Mouse (Mus musculus): ENCODE measurements around the gene Lamp3. TPM values are rescaled to one million over a fixed set of nuclear protein-coding genes. Genes with fewer than 3 reads are reported as not detected.
A peak's percentile ranks its signal among the peaks of the same experiment; 100 is the strongest.
"Not testable (repeated sequence)": the region's sequence is repeated elsewhere in the genome, so short reads cannot be mapped to it uniquely, and the experiment has no call there.

Gene Lamp3
- polyA plus RNA-seq (2015; fragmentation: Nextera tagmentation; extraction: Ambion mirVana) = not detected in 2 replicates

DNA sequence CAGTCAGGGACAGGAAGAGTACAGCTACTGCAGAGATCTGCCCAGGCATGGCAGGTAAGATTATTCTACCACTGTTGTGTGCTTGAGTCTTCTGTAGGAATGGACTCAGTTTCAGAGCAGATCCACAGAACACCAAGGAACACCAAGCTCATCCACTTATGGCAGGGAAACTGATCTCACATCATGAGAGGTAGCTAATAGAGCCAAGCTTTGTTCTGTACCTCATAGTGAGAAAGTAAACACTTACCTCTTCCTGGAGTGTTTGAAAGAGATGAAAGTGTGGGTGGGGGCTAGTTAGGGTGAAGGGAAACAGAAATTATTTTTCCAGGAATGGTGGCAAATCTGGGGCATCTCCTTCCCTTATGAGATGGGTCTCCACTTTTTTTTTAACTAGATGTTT lies at the start of gene Lamp3:
TSS of gene Lamp3 (minus strand) at position 160 of the 400 bp plus-strand sequence.
- no peaks in the 10 kb centered on the region for H3K27me3 ChIP-seq (replicated peaks; ENCODE audit: control insufficient read depth, insufficient read depth, low read length)
- TF ChIP-seq CTCF (IDR thresholded peaks at IDR 0.05; ENCODE audit: low read depth) = no peak
- no peak within 1 kb of the TSS for H3K27ac ChIP-seq (ENCODE audit: low read depth, low read length)
- no peaks in the 10 kb centered on the region for H3K4me1 ChIP-seq (replicated peaks; ENCODE audit: control insufficient read depth, insufficient read depth, low read length)
- no peaks in the 10 kb centered on the region for H3K36me3 ChIP-seq (ENCODE audit: control insufficient read depth, insufficient read depth)
- no peaks in the 10 kb centered on the region for H3K9me3 ChIP-seq (ENCODE audit: control insufficient read depth)
- no peak within 1 kb of the TSS for H3K4me3 ChIP-seq (ENCODE audit: low read depth, low read length)
- no peak for ATAC-seq
- H3K4me2 ChIP-seq (replicated peaks; ENCODE audit: low read depth) = no peak within 1 kb of the TSS
- no peak within 1 kb of the TSS for H3K9ac ChIP-seq (ENCODE audit: low read depth, low read length)

DNA sequence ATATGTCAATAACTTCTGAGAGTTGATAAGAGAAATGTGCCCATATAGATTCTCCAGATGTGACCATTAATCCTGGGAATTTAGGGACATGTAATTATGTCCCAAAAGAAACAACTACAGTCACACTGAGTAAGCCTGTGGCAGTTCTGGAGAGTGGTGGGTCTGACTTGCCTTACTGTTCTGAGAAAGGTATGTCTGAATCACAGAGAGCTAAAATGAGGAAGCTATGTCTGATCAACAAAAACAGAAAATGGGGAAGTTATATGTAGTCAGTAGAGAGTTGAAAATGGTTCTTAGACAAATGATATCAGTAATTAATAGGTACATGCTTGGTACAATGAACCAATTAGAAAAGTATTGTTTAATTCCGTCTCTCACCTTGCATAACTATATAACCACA lies 26.7 kb upstream of the Lamp3 start:
- no peaks in the 10 kb centered on the region for H3K36me3 ChIP-seq (ENCODE audit: control insufficient read depth, insufficient read depth)
- no peak overlapping the region for H3K4me3 ChIP-seq (ENCODE audit: low read depth, low read length)
- H3K27me3 ChIP-seq (replicated peaks; ENCODE audit: control insufficient read depth, insufficient read depth, low read length) = no peaks in the 10 kb centered on the region
- H3K4me2 ChIP-seq (replicated peaks; ENCODE audit: low read depth) = no peak overlapping the region
- no peak overlapping the region for H3K27ac ChIP-seq (ENCODE audit: low read depth, low read length)
- WGBS = 97% methylated on average over 1 of the region's 1 CpGs
- no peaks in the 10 kb centered on the region for H3K9me3 ChIP-seq (ENCODE audit: control insufficient read depth)
- no peak for ATAC-seq
- H3K9ac ChIP-seq (ENCODE audit: low read depth, low read length) = no peak overlapping the region
- TF ChIP-seq CTCF (IDR thresholded peaks at IDR 0.05; ENCODE audit: low read depth) = no peak
- H3K4me1 ChIP-seq (replicated peaks; ENCODE audit: control insufficient read depth, insufficient read depth, low read length) = no peaks in the 10 kb centered on the region

GRCm38 (mm10) chr16:19724139-19724538 lies 18.0 kb upstream of the Lamp3 start:
- H3K4me2 ChIP-seq (replicated peaks; ENCODE audit: low read depth); H3K36me3 ChIP-seq (ENCODE audit: control insufficient read depth, insufficient read depth); H3K4me1 ChIP-seq (replicated peaks; ENCODE audit: control insufficient read depth, insufficient read depth, low read length); H3K9ac ChIP-seq (ENCODE audit: low read depth, low read length); H3K27ac ChIP-seq (ENCODE audit: low read depth, low read length); H3K9me3 ChIP-seq (ENCODE audit: control insufficient read depth); H3K27me3 ChIP-seq (replicated peaks; ENCODE audit: control insufficient read depth, insufficient read depth, low read length); ATAC-seq; H3K4me3 ChIP-seq (ENCODE audit: low read depth, low read length): not testable (repeated sequence)
- 37% methylated on average over 2 of the region's 2 CpGs for WGBS
- peak; percentile 68 for TF ChIP-seq CTCF (IDR thresholded peaks at IDR 0.05; ENCODE audit: low read depth)

DNA sequence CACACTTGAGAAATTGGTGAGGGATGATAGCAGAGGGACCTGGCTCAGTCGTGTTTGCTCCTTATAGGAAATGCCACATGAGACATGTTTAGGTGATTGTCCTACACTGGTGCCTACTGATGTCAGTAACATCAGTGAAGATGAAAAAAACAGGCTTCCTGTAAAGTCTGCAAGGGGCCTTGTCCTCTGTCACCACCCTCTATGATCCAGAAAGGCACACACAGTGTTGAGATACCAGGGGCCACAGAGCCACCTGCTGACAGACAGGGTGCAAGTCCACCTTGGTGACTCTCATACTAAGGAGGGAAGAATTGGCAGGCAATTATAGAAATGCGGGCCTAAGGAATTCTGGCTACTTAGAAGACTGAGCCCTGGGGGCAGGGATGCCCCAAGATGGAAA lies 14.8 kb upstream of the Lamp3 start:
- peak; percentile 58 for TF ChIP-seq CTCF (IDR thresholded peaks at IDR 0.05; ENCODE audit: low read depth)
- 46% methylated on average over 2 of the region's 2 CpGs for WGBS
- no peak overlapping the region for H3K27ac ChIP-seq (ENCODE audit: low read depth, low read length)
- H3K9ac ChIP-seq (ENCODE audit: low read depth, low read length) = no peak overlapping the region
- H3K36me3 ChIP-seq (ENCODE audit: control insufficient read depth, insufficient read depth) = no peaks in the 10 kb centered on the region
- no peaks in the 10 kb centered on the region for H3K27me3 ChIP-seq (replicated peaks; ENCODE audit: control insufficient read depth, insufficient read depth, low read length)
- no peak overlapping the region for H3K4me3 ChIP-seq (ENCODE audit: low read depth, low read length)
- ATAC-seq = no peak
- no peaks in the 10 kb centered on the region for H3K4me1 ChIP-seq (replicated peaks; ENCODE audit: control insufficient read depth, insufficient read depth, low read length)
- no peaks in the 10 kb centered on the region for H3K9me3 ChIP-seq (ENCODE audit: control insufficient read depth)
- H3K4me2 ChIP-seq (replicated peaks; ENCODE audit: low read depth) = no peak overlapping the region

- Histone ChIP-seq H3K27ac (ENCODE audit: low read depth, low read length) (no peak overlapping the region), H3K4me3 (ENCODE audit: low read depth, low read length) (no peak overlapping the region), H3K27me3 (replicated peaks; ENCODE audit: control insufficient read depth, insufficient read depth, low read length) (no peaks in the 10 kb centered on the region), H3K36me3 (ENCODE audit: control insufficient read depth, insufficient read depth) (no peaks in the 10 kb centered on the region), H3K4me2 (replicated peaks; ENCODE audit: low read depth) (no peak overlapping the region), H3K9ac (ENCODE audit: low read depth, low read length) (no peak overlapping the region), H3K4me1 (replicated peaks; ENCODE audit: control insufficient read depth, insufficient read depth, low read length) (no peaks in the 10 kb centered on the region), H3K9me3 (ENCODE audit: control insufficient read depth) (no peaks in the 10 kb centered on the region)
- ATAC-seq = no peak
- 54% methylated on average over 1 of the region's 1 CpGs for WGBS
- TF ChIP-seq CTCF (IDR thresholded peaks at IDR 0.05; ENCODE audit: low read depth) = no peak
Observed at GRCm38 (mm10) chr16:19707381-19707780, 1.2 kb upstream of the Lamp3 start.

- H3K27me3 ChIP-seq (replicated peaks; ENCODE audit: control insufficient read depth, insufficient read depth, low read length) = no peaks in the 10 kb centered on the region
- H3K4me2 ChIP-seq (replicated peaks; ENCODE audit: low read depth) = no peak overlapping the region
- ATAC-seq = no peak
- H3K4me1 ChIP-seq (replicated peaks; ENCODE audit: control insufficient read depth, insufficient read depth, low read length) = no peaks in the 10 kb centered on the region
- H3K9me3 ChIP-seq (ENCODE audit: control insufficient read depth) = no peaks in the 10 kb centered on the region
- H3K9ac ChIP-seq (ENCODE audit: low read depth, low read length) = no peak overlapping the region
- no peaks in the 10 kb centered on the region for H3K36me3 ChIP-seq (ENCODE audit: control insufficient read depth, insufficient read depth)
- H3K4me3 ChIP-seq (ENCODE audit: low read depth, low read length) = no peak overlapping the region
- H3K27ac ChIP-seq (ENCODE audit: low read depth, low read length) = no peak overlapping the region
- TF ChIP-seq CTCF (IDR thresholded peaks at IDR 0.05; ENCODE audit: low read depth) = no peak
Observed at GRCm38 (mm10) chr16:19699207-19699606, 7.0 kb downstream of the Lamp3 start.

GRCm38 (mm10) chr16:19670768-19671357 lies 35.3 kb downstream of the Lamp3 start:
- H3K4me1 ChIP-seq (replicated peaks; ENCODE audit: control insufficient read depth, insufficient read depth, low read length) = no peaks in the 10 kb centered on the region
- H3K36me3 ChIP-seq (ENCODE audit: control insufficient read depth, insufficient read depth) = no peaks in the 10 kb centered on the region
- TF ChIP-seq CTCF (IDR thresholded peaks at IDR 0.05; ENCODE audit: low read depth) = no peak
- no peaks in the 10 kb centered on the region for H3K9me3 ChIP-seq (ENCODE audit: control insufficient read depth)
- H3K27ac ChIP-seq (ENCODE audit: low read depth, low read length) = no peak overlapping the region
- no peak overlapping the region for H3K9ac ChIP-seq (ENCODE audit: low read depth, low read length)
- H3K4me3 ChIP-seq (ENCODE audit: low read depth, low read length) = no peak overlapping the region
- no peak for ATAC-seq
- H3K27me3 ChIP-seq (replicated peaks; ENCODE audit: control insufficient read depth, insufficient read depth, low read length) = no peaks in the 10 kb centered on the region
- H3K4me2 ChIP-seq (replicated peaks; ENCODE audit: low read depth) = no peak overlapping the region
- WGBS = 86% methylated on average over 2 of the region's 2 CpGs

Data from intestine, postnatal 0 days (tissue).